Comparison of ENCODE assay signal across 9 mouse cellular contexts in the genomic region with DNA sequence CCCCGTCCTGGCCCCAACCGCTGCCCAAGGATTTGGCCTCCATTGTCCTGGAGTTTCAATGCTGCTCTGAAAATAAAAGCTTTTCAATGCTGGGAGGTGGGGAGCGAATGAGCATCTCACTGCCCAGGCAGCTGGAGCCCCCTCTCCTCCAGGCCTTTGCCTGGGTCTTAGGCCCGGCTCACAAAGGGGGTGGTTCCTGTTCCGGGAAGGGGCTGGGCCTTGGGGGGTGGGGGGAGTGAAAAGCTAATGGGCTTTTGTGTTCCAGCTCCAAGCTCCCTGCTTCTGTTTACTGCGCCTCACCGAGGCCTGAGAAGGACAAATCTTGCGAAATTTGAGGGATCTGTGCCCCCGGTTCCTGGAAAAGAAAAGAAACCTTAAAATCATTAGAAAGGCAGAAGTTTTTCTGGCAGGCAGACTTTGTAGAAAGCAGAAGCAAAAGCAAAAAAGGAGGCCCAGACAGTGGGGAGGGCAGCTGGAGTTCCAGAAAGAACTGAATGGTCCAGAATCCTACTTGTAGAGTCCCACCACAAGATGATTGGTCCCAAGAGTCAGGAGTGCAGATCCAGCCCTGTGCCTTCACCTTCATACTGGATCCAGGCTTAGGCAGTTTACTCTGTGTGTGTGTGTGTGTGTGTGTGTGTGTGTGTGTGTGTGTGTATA. TPM values are rescaled to one million over a fixed set of nuclear protein-coding genes. Genes with fewer than 3 reads are reported as not detected.
A peak's percentile ranks its signal among the peaks of the same experiment; 100 is the strongest.
DNase-seq lines count a peak whose midpoint lies in the region; ATAC-seq lines count a peak whose summit lies in the region.
"Had no signal": no experiment of that assay in that cellular context is flagged by ENCODE, and none has a peak within 500 bp of the region (broad histone marks: within the 10 kb centered on the region; RNA-seq: fewer than 3 reads in every experiment).

No protein-coding gene starts in this region.

- peaks cover 29% of the 10 kb centered on the region for H3K4me1 ChIP-seq in hindbrain, embryonic 13.5 days (replicated peaks)
- peaks cover 16% of the 10 kb centered on the region for H3K4me1 ChIP-seq in midbrain, embryonic 15.5 days

- no peaks in the 10 kb centered on the region for H3K36me3 ChIP-seq in hindbrain, embryonic 13.5 days
- no peaks in the 10 kb centered on the region for H3K36me3 ChIP-seq in midbrain, embryonic 15.5 days (replicated peaks)

- no peaks in the 10 kb centered on the region for H3K9me3 ChIP-seq in hindbrain, embryonic 13.5 days
- H3K9me3 ChIP-seq in midbrain, embryonic 15.5 days, result no peaks in the 10 kb centered on the region

- 0 out of 2 replicates have a peak, but pooled peaks cover 3% of the 10 kb centered on the region for H3K27me3 ChIP-seq in hindbrain, embryonic 13.5 days
- H3K27me3 ChIP-seq in midbrain, embryonic 15.5 days (replicated peaks), result no peaks in the 10 kb centered on the region

- peak; percentile 92 for DNase-seq in heart, adult 11 months
- no peak for DNase-seq in heart, postnatal 25 days (ENCODE audit: low spot score)
- DNase-seq in embryo, embryonic 10.5 days (ENCODE audit: low spot score), result peak; percentile 84
- no peak for DNase-seq in frontal cortex, postnatal 25 days (ENCODE audit: low spot score in 2 of 2)
- no peak for DNase-seq in lung, postnatal 36 days
- DNase-seq: kidney, postnatal 4 days had no signal

- WGBS in hindbrain, embryonic 13.5 days, result 6% methylated on average over 9 of the region's 9 CpGs
- 8% methylated on average over 9 of the region's 9 CpGs for WGBS in midbrain, embryonic 15.5 days

- intact Hi-C loops in heart, postnatal 25 days (cut with DNase I), result no loop called here

- H3K4me3 ChIP-seq in hindbrain, embryonic 13.5 days, result no peak overlapping the region
- H3K4me3 ChIP-seq in midbrain, embryonic 15.5 days, result no peak overlapping the region

- no peak overlapping the region; the same call in none of the 2 replicates for H3K4me2 ChIP-seq in hindbrain, embryonic 13.5 days
- H3K4me2 ChIP-seq in midbrain, embryonic 15.5 days, result no peak overlapping the region

- peak; percentile 57; the same call in 1 of the 2 replicates for ATAC-seq in hindbrain, embryonic 13.5 days (ENCODE audit: low FRiP score)
- 0 out of 2 replicates have a peak, but pooled peaks have one; percentile 62 for ATAC-seq in midbrain, embryonic 15.5 days (replicated peaks)
- ATAC-seq in inflammation-experienced regulatory T-cells, adult 6 months, result no peak

- H3K9ac ChIP-seq in hindbrain, embryonic 13.5 days, result no peak overlapping the region
- H3K9ac ChIP-seq in midbrain, embryonic 15.5 days, result no peak overlapping the region

- H3K27ac ChIP-seq in hindbrain, embryonic 13.5 days, result 0 out of 2 replicates have a peak overlapping the region, but pooled peaks have one; percentile 56
- 0 out of 2 replicates have a peak overlapping the region, but pooled peaks have one; percentile 9 for H3K27ac ChIP-seq in midbrain, embryonic 15.5 days

RNA-seq across cellular contexts. Expression of gene Hs3st3b1, which starts 23.5 kb away (rescaled TPM):
- total RNA-seq in heart, postnatal 25 days (2021), result 1 to 10 TPM in 1 of 2 experiments, under 1 TPM in 1; 0.92 to 1.1 TPM
- polyA plus RNA-seq in hindbrain, embryonic 13.5 days (2015; fragmentation: Nextera tagmentation; extraction: Ambion mirVana), result 6.5 and 7.5 TPM in 2 replicates
- 13.0 and 14.2 TPM in 2 replicates for polyA plus RNA-seq in midbrain, embryonic 15.5 days (2015; fragmentation: Nextera tagmentation; extraction: Ambion mirVana)
- 1 to 10 TPM; 3.8 to 5.8 (median 3.8) TPM for polyA plus RNA-seq in inflammation-experienced regulatory T-cells, adult 6 months (2017; shearing (Covaris generic))

Comparison
In these comparisons a context has a peak if more than half of its experiments do, and no peak if none do; other contexts are left out.
1. DNase-seq: peak in heart, adult 11 months (single experiment) and embryo, embryonic 10.5 days (single experiment); none in heart, postnatal 25 days (single experiment), frontal cortex, postnatal 25 days (0 of 2) and lung, postnatal 36 days (single experiment).